Mouse (Mus musculus): ENCODE data around the gene Spata13. TPM values are rescaled to one million over a fixed set of nuclear protein-coding genes. Genes with fewer than 3 reads are reported as not detected.

Gene Spata13
- total and polyA plus RNA-seq, 2 experiments from 2014 or later, result 13.9 to 50.9 TPM

- peak; percentile 3; the same call in 1 of the 2 replicates for TF ChIP-seq CTCF (IDR thresholded peaks at IDR 0.05; ENCODE audit: low read depth)
- TF ChIP-seq EP300 (IDR thresholded peaks at IDR 0.05; ENCODE audit: low read depth), result no peak
- H3K4me3 ChIP-seq (ENCODE audit: low read depth, low read length), result no peak overlapping the region
- ATAC-seq (ENCODE audit: insufficient read depth, low read depth), result no peak
- peaks cover 86% of the 10 kb centered on the region for H3K4me1 ChIP-seq (ENCODE audit: control insufficient read depth, insufficient read depth)
- no peaks in the 10 kb centered on the region for H3K9me3 ChIP-seq (replicated peaks; ENCODE audit: control insufficient read depth, low read length)
- H3K4me2 ChIP-seq (ENCODE audit: low read depth, low read length), result no peak overlapping the region
- peaks cover 1% of the 10 kb centered on the region for H3K36me3 ChIP-seq (replicated peaks; ENCODE audit: control insufficient read depth, insufficient read depth, low read length)
- H3K27ac ChIP-seq (ENCODE audit: low read depth), result peak overlapping the region; percentile 94
- peak overlapping the region; percentile 18; the same call in 1 of the 2 replicates for H3K9ac ChIP-seq (replicated peaks; ENCODE audit: low read depth, low read length)
- no peaks in the 10 kb centered on the region for H3K27me3 ChIP-seq (ENCODE audit: control insufficient read depth, insufficient read depth, low read length)
- no peak for DNase-seq (ENCODE audit: low spot score)
- WGBS, result 36% methylated on average over 5 of the region's 5 CpGs
These were observed 106.7 kb downstream of the Spata13 start for GRCm38 (mm10) chr14:60740507-60740906.

GRCm38 (mm10) chr14:60741033-60741432, 107.2 kb downstream of the Spata13 start:
- no peaks in the 10 kb centered on the region for H3K9me3 ChIP-seq (replicated peaks; ENCODE audit: control insufficient read depth, low read length)
- peak overlapping the region; percentile 94 for H3K27ac ChIP-seq (ENCODE audit: low read depth)
- WGBS, result 24% methylated on average over 8 of the region's 8 CpGs
- H3K36me3 ChIP-seq (replicated peaks; ENCODE audit: control insufficient read depth, insufficient read depth, low read length), result peaks cover 7% of the 10 kb centered on the region
- peak; percentile 62 for ATAC-seq (ENCODE audit: insufficient read depth, low read depth)
- no peak overlapping the region for H3K4me3 ChIP-seq (ENCODE audit: low read depth, low read length)
- H3K4me2 ChIP-seq (ENCODE audit: low read depth, low read length), result peak overlapping the region; percentile 14
- H3K4me1 ChIP-seq (ENCODE audit: control insufficient read depth, insufficient read depth), result peaks cover 81% of the 10 kb centered on the region
- DNase-seq (ENCODE audit: low spot score), result no peak
- no peaks in the 10 kb centered on the region for H3K27me3 ChIP-seq (ENCODE audit: control insufficient read depth, insufficient read depth, low read length)
- no peak for TF ChIP-seq EP300 (IDR thresholded peaks at IDR 0.05; ENCODE audit: low read depth)
- no peak for TF ChIP-seq CTCF (IDR thresholded peaks at IDR 0.05; ENCODE audit: low read depth)
- H3K9ac ChIP-seq (replicated peaks; ENCODE audit: low read depth, low read length), result peak overlapping the region; percentile 18

- peak; percentile 83 for DNase-seq (ENCODE audit: low spot score)
- H3K27ac ChIP-seq (ENCODE audit: low read depth), result peak overlapping the region; percentile 94
- H3K27me3 ChIP-seq (ENCODE audit: control insufficient read depth, insufficient read depth, low read length), result no peaks in the 10 kb centered on the region
- TF ChIP-seq CTCF (IDR thresholded peaks at IDR 0.05; ENCODE audit: low read depth) (no peak), EP300 (IDR thresholded peaks at IDR 0.05; ENCODE audit: low read depth) (peak; percentile 68)
- no peaks in the 10 kb centered on the region for H3K9me3 ChIP-seq (replicated peaks; ENCODE audit: control insufficient read depth, low read length)
- peak; percentile 86 for ATAC-seq (ENCODE audit: insufficient read depth, low read depth)
- H3K4me3 ChIP-seq (ENCODE audit: low read depth, low read length), result no peak overlapping the region
- peaks cover 76% of the 10 kb centered on the region for H3K4me1 ChIP-seq (ENCODE audit: control insufficient read depth, insufficient read depth)
- peak overlapping the region; percentile 18 for H3K9ac ChIP-seq (replicated peaks; ENCODE audit: low read depth, low read length)
- 4% methylated on average over 6 of the region's 6 CpGs for WGBS
- peak overlapping the region; percentile 14 for H3K4me2 ChIP-seq (ENCODE audit: low read depth, low read length)
- peaks cover 12% of the 10 kb centered on the region for H3K36me3 ChIP-seq (replicated peaks; ENCODE audit: control insufficient read depth, insufficient read depth, low read length)
These were observed 107.7 kb downstream of the Spata13 start for GRCm38 (mm10) chr14:60741490-60741981.

DNA sequence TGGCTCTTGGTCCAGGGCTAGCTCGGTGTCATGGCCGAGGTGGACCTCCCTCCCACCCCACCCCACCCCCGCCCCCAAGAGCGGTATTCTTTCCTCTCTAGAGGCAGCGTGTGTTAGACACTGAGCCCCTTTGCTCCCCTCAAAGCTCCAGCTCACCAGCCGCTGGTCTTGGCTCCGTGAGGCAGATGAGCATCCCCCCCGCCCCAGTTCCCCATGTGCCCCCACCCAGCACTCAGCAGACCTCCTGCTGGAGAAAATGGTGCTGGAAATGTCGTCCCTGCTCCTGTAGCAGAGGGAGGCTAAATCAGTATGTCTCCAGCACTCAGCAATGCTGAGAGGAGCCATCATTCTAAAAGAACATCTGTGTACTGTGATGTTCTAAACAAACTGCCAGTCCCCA, 109.9 kb downstream of the Spata13 start:
- H3K9me3 ChIP-seq (replicated peaks; ENCODE audit: control insufficient read depth, low read length), result no peaks in the 10 kb centered on the region
- no peak overlapping the region for H3K4me3 ChIP-seq (ENCODE audit: low read depth, low read length)
- H3K27me3 ChIP-seq (ENCODE audit: control insufficient read depth, insufficient read depth, low read length), result no peaks in the 10 kb centered on the region
- H3K4me1 ChIP-seq (ENCODE audit: control insufficient read depth, insufficient read depth), result peaks cover 54% of the 10 kb centered on the region
- H3K36me3 ChIP-seq (replicated peaks; ENCODE audit: control insufficient read depth, insufficient read depth, low read length), result peaks cover 32% of the 10 kb centered on the region
- TF ChIP-seq EP300 (IDR thresholded peaks at IDR 0.05; ENCODE audit: low read depth) (no peak), CTCF (IDR thresholded peaks at IDR 0.05; ENCODE audit: low read depth) (no peak)
- H3K27ac ChIP-seq (ENCODE audit: low read depth), result peak overlapping the region; percentile 94
- no peak overlapping the region for H3K9ac ChIP-seq (replicated peaks; ENCODE audit: low read depth, low read length)
- no peak for ATAC-seq (ENCODE audit: insufficient read depth, low read depth)
- WGBS, result 72% methylated on average over 9 of the region's 9 CpGs
- DNase-seq (ENCODE audit: low spot score), result no peak
- no peak overlapping the region for H3K4me2 ChIP-seq (ENCODE audit: low read depth, low read length)

DNA sequence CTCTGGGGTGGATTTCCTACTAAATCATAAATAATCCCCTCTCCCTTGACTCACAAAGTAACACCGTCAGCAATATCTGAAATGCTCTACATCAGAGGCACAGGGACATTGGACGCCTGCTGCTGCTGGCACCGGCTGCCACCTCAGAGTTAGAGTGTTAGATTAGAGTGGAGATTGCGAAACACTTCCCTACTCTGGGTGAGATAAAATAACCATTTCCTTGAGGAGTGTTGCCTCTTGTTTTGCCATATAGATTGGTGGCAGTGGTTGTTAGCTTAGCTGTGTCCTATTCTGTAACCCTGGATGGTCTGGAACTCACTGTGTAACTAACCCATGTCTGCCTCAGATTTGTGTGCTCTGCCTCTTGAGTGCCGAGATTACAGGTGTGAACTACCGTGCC, 111.4 kb downstream of the Spata13 start:
- DNase-seq (ENCODE audit: low spot score), result no peak
- no peaks in the 10 kb centered on the region for H3K27me3 ChIP-seq (ENCODE audit: control insufficient read depth, insufficient read depth, low read length)
- no peak overlapping the region for H3K9ac ChIP-seq (replicated peaks; ENCODE audit: low read depth, low read length)
- ATAC-seq (ENCODE audit: insufficient read depth, low read depth), result no peak
- H3K4me3 ChIP-seq (ENCODE audit: low read depth, low read length), result no peak overlapping the region
- no peak overlapping the region for H3K27ac ChIP-seq (ENCODE audit: low read depth)
- TF ChIP-seq EP300 (IDR thresholded peaks at IDR 0.05; ENCODE audit: low read depth), result no peak
- no peak for TF ChIP-seq CTCF (IDR thresholded peaks at IDR 0.05; ENCODE audit: low read depth)
- peaks cover 51% of the 10 kb centered on the region for H3K4me1 ChIP-seq (ENCODE audit: control insufficient read depth, insufficient read depth)
- H3K9me3 ChIP-seq (replicated peaks; ENCODE audit: control insufficient read depth, low read length), result no peaks in the 10 kb centered on the region
- H3K4me2 ChIP-seq (ENCODE audit: low read depth, low read length), result no peak overlapping the region
- peaks cover 39% of the 10 kb centered on the region for H3K36me3 ChIP-seq (replicated peaks; ENCODE audit: control insufficient read depth, insufficient read depth, low read length)
- WGBS, result 55% methylated on average over 6 of the region's 6 CpGs

DNA sequence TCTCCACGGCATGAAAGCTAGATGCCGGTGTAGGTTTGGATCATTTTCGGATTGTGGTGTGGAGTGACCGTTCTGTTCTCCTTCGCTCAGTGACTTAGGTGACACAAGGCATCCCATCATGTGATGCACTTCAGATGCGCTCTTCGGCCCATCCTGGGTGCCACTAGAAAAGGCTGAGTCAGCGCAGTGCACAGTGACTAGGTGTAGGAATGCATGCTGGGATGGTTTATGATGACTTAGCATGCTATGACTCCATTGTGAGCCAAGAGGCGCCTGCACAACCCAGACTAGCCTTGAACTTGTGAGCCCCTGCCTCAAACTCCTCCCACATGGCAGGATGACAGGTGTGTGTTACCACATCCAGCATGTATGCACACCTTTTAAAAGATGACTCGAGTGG, 112.3 kb downstream of the Spata13 start:
- 95% methylated on average over 10 of the region's 10 CpGs for WGBS
- H3K4me1 ChIP-seq (ENCODE audit: control insufficient read depth, insufficient read depth), result peaks cover 44% of the 10 kb centered on the region

More for the DNA sequence above, 112.3 kb downstream of the Spata13 start:
- no peak overlapping the region for H3K9ac ChIP-seq (replicated peaks; ENCODE audit: low read depth, low read length)
- ATAC-seq (ENCODE audit: insufficient read depth, low read depth), result no peak
- no peak for TF ChIP-seq CTCF (IDR thresholded peaks at IDR 0.05; ENCODE audit: low read depth)
- no peak for TF ChIP-seq EP300 (IDR thresholded peaks at IDR 0.05; ENCODE audit: low read depth)
- H3K27ac ChIP-seq (ENCODE audit: low read depth), result no peak overlapping the region
- H3K27me3 ChIP-seq (ENCODE audit: control insufficient read depth, insufficient read depth, low read length), result no peaks in the 10 kb centered on the region
- H3K4me2 ChIP-seq (ENCODE audit: low read depth, low read length), result no peak overlapping the region
- H3K9me3 ChIP-seq (replicated peaks; ENCODE audit: control insufficient read depth, low read length), result no peaks in the 10 kb centered on the region
- DNase-seq (ENCODE audit: low spot score), result no peak
- H3K36me3 ChIP-seq (replicated peaks; ENCODE audit: control insufficient read depth, insufficient read depth, low read length), result peaks cover 46% of the 10 kb centered on the region
- no peak overlapping the region for H3K4me3 ChIP-seq (ENCODE audit: low read depth, low read length)

Measured in heart, postnatal 0 days (tissue).